Mouse (Mus musculus): ENCODE data around the gene Lrrc8b.

- TF ChIP-seq CTCF (IDR thresholded peaks at IDR 0.05; ENCODE audit: low read depth, low read length) (no peak), GATA1 (IDR thresholded peaks at IDR 0.05; ENCODE audit: borderline replicate concordance, low read length) (no peak)
These were observed 112.1 kb downstream of the Lrrc8b start for GRCm38 (mm10) chr5:105527477-105528331.

Measured in G1E (cell line).